Mouse (Mus musculus): ENCODE measurements around the gene Ubb.
"Not testable (repeated sequence)": the region's sequence is repeated elsewhere in the genome, so short reads cannot be mapped to it uniquely, and the experiment has no call there.

Gene Ubb

GRCm38 (mm10) chr11:62550727-62551225 is at the start of gene Ubb:
Ubb (plus strand) TSS chr11:62551171.
- ATAC-seq (ENCODE audit: insufficient number of reproducible peaks, low FRiP score, low TSS enrichment): peak; percentile 97

GRCm38 (mm10) chr11:62507683-62508082 is 43.3 kb upstream of the Ubb start:
- ATAC-seq (ENCODE audit: insufficient number of reproducible peaks, low FRiP score, low TSS enrichment): no peak

GRCm38 (mm10) chr11:62508365-62508764 is 42.6 kb upstream of the Ubb start:
- ATAC-seq (ENCODE audit: insufficient number of reproducible peaks, low FRiP score, low TSS enrichment): not testable (repeated sequence)

GRCm38 (mm10) chr11:62508816-62509215 is 42.2 kb upstream of the Ubb start:
- not testable (repeated sequence) for ATAC-seq (ENCODE audit: insufficient number of reproducible peaks, low FRiP score, low TSS enrichment)

GRCm38 (mm10) chr11:62509571-62509970 is 41.4 kb upstream of the Ubb start:
- ATAC-seq (ENCODE audit: insufficient number of reproducible peaks, low FRiP score, low TSS enrichment): no peak

- ATAC-seq (ENCODE audit: insufficient number of reproducible peaks, low FRiP score, low TSS enrichment): no peak
Observed at GRCm38 (mm10) chr11:62510956-62511355, 40.0 kb upstream of the Ubb start.

GRCm38 (mm10) chr11:62511444-62512202 is 39.3 kb upstream of the Ubb start:
- ATAC-seq (ENCODE audit: insufficient number of reproducible peaks, low FRiP score, low TSS enrichment): no peak

- no peak for ATAC-seq (ENCODE audit: insufficient number of reproducible peaks, low FRiP score, low TSS enrichment)
Observed at GRCm38 (mm10) chr11:62512529-62513080, 38.4 kb upstream of the Ubb start.

- no peak for ATAC-seq (ENCODE audit: insufficient number of reproducible peaks, low FRiP score, low TSS enrichment)
Observed at GRCm38 (mm10) chr11:62513311-62513710, 37.7 kb upstream of the Ubb start.

- no peak for ATAC-seq (ENCODE audit: insufficient number of reproducible peaks, low FRiP score, low TSS enrichment)
Observed at GRCm38 (mm10) chr11:62518991-62519390, 32.0 kb upstream of the Ubb start.

GRCm38 (mm10) chr11:62522283-62522682 is 28.7 kb upstream of the Ubb start:
- no peak for ATAC-seq (ENCODE audit: insufficient number of reproducible peaks, low FRiP score, low TSS enrichment)

GRCm38 (mm10) chr11:62537089-62537488 is 13.9 kb upstream of the Ubb start:
- ATAC-seq (ENCODE audit: insufficient number of reproducible peaks, low FRiP score, low TSS enrichment): no peak

GRCm38 (mm10) chr11:62537590-62537989 is 13.4 kb upstream of the Ubb start:
- no peak for ATAC-seq (ENCODE audit: insufficient number of reproducible peaks, low FRiP score, low TSS enrichment)

- ATAC-seq (ENCODE audit: insufficient number of reproducible peaks, low FRiP score, low TSS enrichment): peak; percentile 58; the same call in 1 of the 2 replicates
Observed at GRCm38 (mm10) chr11:62538321-62539088, 12.5 kb upstream of the Ubb start.

- peak; percentile 61; the same call in 1 of the 2 replicates for ATAC-seq (ENCODE audit: insufficient number of reproducible peaks, low FRiP score, low TSS enrichment)
Observed at GRCm38 (mm10) chr11:62539089-62539890, 11.7 kb upstream of the Ubb start, which contains the start of gene Cenpv. Cenpv (minus strand) TSS chr11:62539261.

GRCm38 (mm10) chr11:62540167-62540566 is 10.8 kb upstream of the Ubb start:
- no peak for ATAC-seq (ENCODE audit: insufficient number of reproducible peaks, low FRiP score, low TSS enrichment)

GRCm38 (mm10) chr11:62540969-62541368 is 10.0 kb upstream of the Ubb start:
- no peak for ATAC-seq (ENCODE audit: insufficient number of reproducible peaks, low FRiP score, low TSS enrichment)

GRCm38 (mm10) chr11:62541581-62541980 is 9.4 kb upstream of the Ubb start:
- no peak for ATAC-seq (ENCODE audit: insufficient number of reproducible peaks, low FRiP score, low TSS enrichment)

GRCm38 (mm10) chr11:62543991-62544390 is 7.0 kb upstream of the Ubb start:
- no peak for ATAC-seq (ENCODE audit: insufficient number of reproducible peaks, low FRiP score, low TSS enrichment)

- no peak for ATAC-seq (ENCODE audit: insufficient number of reproducible peaks, low FRiP score, low TSS enrichment)
Observed at GRCm38 (mm10) chr11:62549782-62550181, 1.2 kb upstream of the Ubb start.
